24 mouse cellular contexts compared by ENCODE assay signal in the genomic region with DNA sequence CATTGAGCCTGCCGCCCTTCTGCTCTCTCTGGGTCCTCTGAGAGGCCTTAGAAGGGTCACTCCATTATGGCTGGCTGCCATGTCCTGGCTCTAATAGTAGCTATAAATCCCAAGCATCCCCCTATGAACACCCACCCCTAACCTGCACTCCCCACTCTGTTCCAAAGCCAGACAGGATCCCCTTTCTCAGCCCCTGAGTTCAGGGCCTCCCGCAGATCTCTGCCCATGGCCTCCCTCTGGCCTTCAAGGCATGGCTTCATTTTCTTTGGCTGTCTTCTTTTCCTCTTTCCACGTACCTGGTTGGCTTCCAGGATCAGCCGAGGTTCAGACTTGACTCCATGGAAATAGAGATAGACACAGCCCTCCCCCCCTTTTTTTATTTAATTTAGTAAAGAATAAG.
"Had no signal": no experiment of that assay in that cellular context is flagged by ENCODE, and none has a peak within 500 bp of the region (broad histone marks: within the 10 kb centered on the region; RNA-seq: fewer than 3 reads in every experiment).

No protein-coding gene starts in this region.

- H3K4me3 ChIP-seq: gastrocnemius, adult 2 months; heart, adult 2 months; heart, embryonic 13.5 days; heart, embryonic 15.5 days; hindbrain, embryonic 10.5 days; hindbrain, embryonic 12.5 days; intestine, embryonic 15.5 days; layer of hippocampus, adult 2 months; left cerebral cortex, adult 2 months; limb, embryonic 13.5 days; liver, embryonic 12.5 days had no signal

- H3K27me3 ChIP-seq: hindbrain, embryonic 12.5 days; intestine, embryonic 15.5 days had no signal

- H3K4me1 ChIP-seq: hindbrain, embryonic 10.5 days; hindbrain, embryonic 12.5 days; intestine, embryonic 15.5 days; liver, embryonic 12.5 days had no signal

- H3K9me3 ChIP-seq: heart, embryonic 13.5 days; heart, embryonic 15.5 days; hindbrain, embryonic 10.5 days; hindbrain, embryonic 12.5 days; intestine, embryonic 15.5 days; limb, embryonic 13.5 days; liver, embryonic 12.5 days had no signal

- ATAC-seq: inflammation-experienced regulatory T-cells, adult 6 months; intestine, embryonic 15.5 days; intestine, postnatal 0 days; liver, embryonic 12.5 days had no signal

- H3K27ac ChIP-seq: gastrocnemius, adult 2 months; heart, adult 2 months; heart, embryonic 13.5 days; heart, embryonic 15.5 days; hindbrain, embryonic 10.5 days; hindbrain, embryonic 12.5 days; hindbrain, embryonic 14.5 days; intestine, embryonic 15.5 days; layer of hippocampus, adult 2 months; left cerebral cortex, adult 2 months; limb, embryonic 13.5 days; liver, embryonic 12.5 days; liver, embryonic 14.5 days had no signal

- DNase-seq: gastrocnemius, adult 2 months; gastrocnemius, postnatal 10 days; gastrocnemius, postnatal 25 days; heart, adult 2 months; heart, postnatal 14 days; kidney, adult 18-20 months; kidney, adult 8-10 months; kidney, postnatal 10 days; kidney, postnatal 25 days; kidney, postnatal 4 days had no signal

- H3K4me2 ChIP-seq: heart, embryonic 11.5 days; heart, embryonic 13.5 days; heart, embryonic 15.5 days; hindbrain, embryonic 12.5 days; hindbrain, embryonic 14.5 days; intestine, embryonic 15.5 days; limb, embryonic 13.5 days; liver, embryonic 12.5 days had no signal

- H3K36me3 ChIP-seq: heart, embryonic 13.5 days; heart, embryonic 15.5 days; hindbrain, embryonic 10.5 days; hindbrain, embryonic 12.5 days; intestine, embryonic 15.5 days; limb, embryonic 13.5 days; liver, embryonic 12.5 days had no signal

- H3K9ac ChIP-seq: heart, embryonic 13.5 days; heart, embryonic 15.5 days; hindbrain, embryonic 12.5 days; hindbrain, embryonic 14.5 days; intestine, embryonic 15.5 days; limb, embryonic 13.5 days; liver, embryonic 12.5 days; liver, embryonic 14.5 days had no signal
